Mouse (Mus musculus) E14TG2a.4 (cell line): ENCODE measurements around the gene Aup1.

Experiments used
- CTCF ChIP-seq: conservative IDR thresholded peaks from 2 replicates; pipeline ENCODE4 v1.5.1; 2014; ENCODE audit warnings: low read length
- NANOG ChIP-seq: IDR thresholded peaks from 2 replicates; pipeline ENCODE4 v1.6.1; 2014; ENCODE audit warnings: borderline replicate concordance, low read length, mixed read lengths
- POU5F1 ChIP-seq: IDR thresholded peaks from 2 replicates; pipeline ENCODE4 v1.6.1; 2014; ENCODE audit warnings: low read length, borderline replicate concordance

DNA sequence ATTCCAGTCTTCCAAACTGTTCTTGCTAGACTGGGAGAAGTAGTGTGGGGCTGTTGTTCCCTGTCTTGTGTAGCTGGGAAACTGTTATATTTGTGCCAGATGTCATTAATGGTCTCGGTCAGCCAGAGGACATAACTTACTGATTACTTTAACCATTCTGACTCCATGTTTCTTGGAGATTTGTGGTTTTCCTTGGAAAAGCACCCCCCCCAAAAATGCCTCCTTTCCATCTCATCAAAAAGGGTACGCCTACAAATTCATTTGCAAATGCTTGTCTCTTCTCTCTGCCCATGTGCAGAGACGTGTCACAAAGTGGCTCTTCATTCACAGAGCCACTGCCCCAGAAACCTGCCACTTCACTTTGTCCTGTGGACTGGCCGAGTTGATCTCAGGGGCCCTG, 29.9 kb upstream of the Aup1 start:
- no peak for TF ChIP-seq CTCF
- TF ChIP-seq NANOG: no peak
- no peak for TF ChIP-seq POU5F1
